Mouse (Mus musculus) stomach, embryonic 16.5 days (tissue): ENCODE results near the gene Raver2. TPM values are rescaled to one million over a fixed set of nuclear protein-coding genes. Genes with fewer than 3 reads are reported as not detected.

Experiments used
- ATAC-seq: fragments of 200-750 bp; cut with Nextera tagmentation; 2 replicates; pipeline ENCODE4 v1.8.0; 2017; ENCODE audit warnings: moderate number of reproducible peaks, moderate TSS enrichment; ENCODE audit not compliant: insufficient read depth, low FRiP score
- H3K27ac ChIP-seq: fragments of 300-500 bp; sonication (generic); 2 replicates; pipeline ENCODE4 v1.5.1; 2014; ENCODE audit warnings: low read length
- H3K27me3 ChIP-seq: fragments of 300-500 bp; sonication (generic); 2 replicates; pipeline ENCODE4 v1.6.1; 2014; ENCODE audit warnings: low read length, control low read depth, mixed read lengths; ENCODE audit not compliant: control insufficient read depth, insufficient read depth
- H3K36me3 ChIP-seq: fragments of 300-500 bp; sonication (generic); 2 replicates; pipeline ENCODE4 v1.6.1; 2014; ENCODE audit warnings: low read length; ENCODE audit not compliant: control insufficient read depth, insufficient read depth
- H3K4me1 ChIP-seq: fragments of 300-500 bp; sonication (generic); 2 replicates; pipeline ENCODE4 v1.6.1; 2014; ENCODE audit warnings: low read length, control low read depth, mixed read lengths; ENCODE audit not compliant: control insufficient read depth, insufficient read depth
- H3K4me2 ChIP-seq: fragments of 300-500 bp; sonication (generic); 2 replicates; pipeline ENCODE4 v1.6.1; 2014; ENCODE audit warnings: low read depth, low read length, mixed read lengths
- H3K4me3 ChIP-seq: fragments of 300-500 bp; sonication (generic); replicated peaks from 2 replicates; pipeline ENCODE4 v1.5.1; 2014; ENCODE audit warnings: mild to moderate bottlenecking, low read length
- H3K9ac ChIP-seq: fragments of 300-500 bp; sonication (generic); 2 replicates; pipeline ENCODE4 v1.6.1; 2014; ENCODE audit warnings: low read length
- H3K9me3 ChIP-seq: fragments of 300-500 bp; sonication (generic); replicated peaks from 2 replicates; pipeline ENCODE4 v1.6.1; 2016; ENCODE audit warnings: low read length, control low read depth; ENCODE audit not compliant: control insufficient read depth
- WGBS: fragments of 180-500 bp; shearing (Covaris S2); extraction: QIAGEN DNeasy Blood & Tissue Kit; methylation state at CpG from one replicate; pipeline ENCODE4 v1.1.7; 2014; 5-methylcytosine and 5-hydroxymethylcytosine counted together
- polyA plus RNA-seq: library from polyadenylated mRNA; unstranded; fragments of >200 nt; fragmentation: Nextera tagmentation; extraction: Ambion mirVana; gene quantifications from 2 replicates; pipeline ENCODE4 v1.2.1, GENCODE M21; 2015

The Raver2 gene
- polyA plus RNA-seq, 1 experiment from 2014 or later = 9.4 TPM

GRCm38 (mm10) chr4:101158282-101158681 is 89.5 kb downstream of the Raver2 start:
- Histone ChIP-seq H3K4me1 (no peaks in the 10 kb centered on the region), H3K9me3 (no peaks in the 10 kb centered on the region), H3K9ac (no peak overlapping the region), H3K36me3 (peaks cover 9% of the 10 kb centered on the region; the same call in 1 of the 2 replicates), H3K27ac (no peak overlapping the region), H3K27me3 (no peaks in the 10 kb centered on the region), H3K4me2 (no peak overlapping the region), H3K4me3 (no peak overlapping the region)
- WGBS = 73% methylated on average over 6 of the region's 6 CpGs
- no peak for ATAC-seq

GRCm38 (mm10) chr4:101159191-101159764 is 90.5 kb downstream of the Raver2 start:
- Histone ChIP-seq H3K27me3 (no peaks in the 10 kb centered on the region), H3K4me2 (no peak overlapping the region), H3K9me3 (no peaks in the 10 kb centered on the region), H3K9ac (no peak overlapping the region), H3K4me3 (no peak overlapping the region), H3K27ac (no peak overlapping the region), H3K36me3 (peaks cover 9% of the 10 kb centered on the region; the same call in 1 of the 2 replicates), H3K4me1 (no peaks in the 10 kb centered on the region)
- ATAC-seq = no peak
- 65% methylated on average over 12 of the region's 12 CpGs for WGBS

DNA sequence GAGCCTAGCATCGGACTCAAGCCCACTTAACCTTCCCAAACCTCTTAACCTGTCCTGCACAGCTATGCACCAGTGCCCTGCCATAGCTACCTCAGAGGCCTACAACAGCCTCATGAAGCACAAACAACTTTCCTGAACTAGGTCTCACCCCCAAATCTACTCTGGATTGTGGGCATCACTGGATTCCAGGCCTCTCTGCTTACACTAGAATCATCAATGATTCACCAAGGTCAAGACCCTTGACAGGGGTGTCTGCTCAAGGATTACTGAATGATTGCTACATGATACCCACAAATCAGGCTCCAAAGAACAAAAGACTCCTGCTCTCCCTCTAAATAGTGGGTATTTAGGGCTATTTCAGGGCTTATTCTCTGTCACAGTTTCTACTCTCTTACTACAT is 92.0 kb downstream of the Raver2 start:
- H3K4me1 ChIP-seq = no peaks in the 10 kb centered on the region
- no peaks in the 10 kb centered on the region for H3K27me3 ChIP-seq
- no peak overlapping the region for H3K4me2 ChIP-seq
- no peak overlapping the region for H3K27ac ChIP-seq
- ATAC-seq = no peak
- WGBS = 67% methylated on average over 1 of the region's 1 CpGs
- no peak overlapping the region for H3K9ac ChIP-seq
- no peaks in the 10 kb centered on the region for H3K9me3 ChIP-seq
- H3K36me3 ChIP-seq = peaks cover 9% of the 10 kb centered on the region; the same call in 1 of the 2 replicates
- H3K4me3 ChIP-seq = no peak overlapping the region

DNA sequence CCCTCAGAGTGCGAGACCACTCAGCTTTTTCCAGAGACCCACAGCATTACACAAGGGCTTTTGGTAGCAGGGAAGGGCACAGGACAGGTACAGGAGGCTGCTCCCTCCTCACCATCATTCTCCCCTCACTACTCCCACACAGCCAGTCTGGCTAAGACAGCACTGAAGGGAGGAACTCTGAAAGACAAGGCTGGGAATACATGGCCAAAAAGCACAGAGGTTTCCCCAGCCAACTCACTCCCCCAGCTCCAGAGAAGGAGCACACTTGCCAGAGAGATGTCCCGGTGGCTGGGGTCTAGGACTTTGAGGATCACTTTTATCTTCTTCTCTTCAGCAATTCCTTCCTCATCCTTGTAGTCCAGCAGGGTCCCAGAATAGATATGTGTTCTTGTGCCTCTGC is 95.4 kb downstream of the Raver2 start:
- no peak for ATAC-seq
- Histone ChIP-seq H3K9ac (no peak overlapping the region), H3K9me3 (no peaks in the 10 kb centered on the region), H3K4me1 (no peaks in the 10 kb centered on the region), H3K4me2 (no peak overlapping the region), H3K27me3 (no peaks in the 10 kb centered on the region), H3K27ac (no peak overlapping the region), H3K4me3 (no peak overlapping the region), H3K36me3 (0 out of 2 replicates have a peak, but pooled peaks cover 5% of the 10 kb centered on the region)
- 90% methylated on average over 2 of the region's 2 CpGs for WGBS

GRCm38 (mm10) chr4:101164673-101165072 is 95.9 kb downstream of the Raver2 start:
- no peak overlapping the region for H3K4me3 ChIP-seq
- no peaks in the 10 kb centered on the region for H3K27me3 ChIP-seq
- H3K9ac ChIP-seq = no peak overlapping the region
- ATAC-seq = no peak
- no peak overlapping the region for H3K27ac ChIP-seq
- no peak overlapping the region for H3K4me2 ChIP-seq
- H3K36me3 ChIP-seq = peaks cover 8% of the 10 kb centered on the region; the same call in 1 of the 2 replicates
- no peaks in the 10 kb centered on the region for H3K9me3 ChIP-seq
- H3K4me1 ChIP-seq = no peaks in the 10 kb centered on the region
- 81% methylated on average over 2 of the region's 2 CpGs for WGBS

GRCm38 (mm10) chr4:101165776-101166175 is 97.0 kb downstream of the Raver2 start:
- Histone ChIP-seq H3K4me1 (no peaks in the 10 kb centered on the region), H3K9me3 (no peaks in the 10 kb centered on the region), H3K9ac (no peak overlapping the region), H3K27ac (no peak overlapping the region), H3K4me3 (no peak overlapping the region), H3K27me3 (no peaks in the 10 kb centered on the region), H3K4me2 (no peak overlapping the region), H3K36me3 (peaks cover 10% of the 10 kb centered on the region; the same call in 1 of the 2 replicates)
- ATAC-seq = peak; percentile 25; the same call in 1 of the 2 replicates
- 80% methylated on average over 4 of the region's 4 CpGs for WGBS

DNA sequence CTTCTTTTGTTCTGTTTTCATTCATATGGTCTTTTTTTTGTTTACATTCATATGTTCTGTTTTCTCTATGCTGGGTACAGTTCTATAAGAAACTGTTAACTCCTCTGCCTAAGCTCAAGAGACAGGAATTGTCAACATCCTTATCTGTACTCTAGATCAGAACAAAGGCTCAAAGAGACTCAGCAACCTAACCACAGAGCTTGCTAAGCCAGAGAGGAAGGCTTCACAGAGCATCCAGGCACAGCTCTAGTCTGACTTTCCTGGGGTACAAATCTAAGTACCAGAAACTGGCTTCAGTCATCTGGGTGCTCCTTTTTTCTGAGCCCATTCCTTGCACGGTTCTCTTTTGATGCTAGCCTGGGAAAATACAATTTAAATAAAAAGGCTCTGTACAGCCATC is 99.0 kb downstream of the Raver2 start:
- Histone ChIP-seq H3K9me3 (no peaks in the 10 kb centered on the region), H3K36me3 (peaks cover 14% of the 10 kb centered on the region; the same call in 1 of the 2 replicates), H3K4me2 (no peak overlapping the region), H3K4me1 (no peaks in the 10 kb centered on the region), H3K27me3 (no peaks in the 10 kb centered on the region), H3K9ac (no peak overlapping the region), H3K27ac (no peak overlapping the region), H3K4me3 (no peak overlapping the region)
- 88% methylated on average over 1 of the region's 1 CpGs for WGBS
- ATAC-seq = no peak

GRCm38 (mm10) chr4:101168189-101168778 is 99.5 kb downstream of the Raver2 start:
- 52% methylated on average over 6 of the region's 6 CpGs for WGBS

GRCm38 (mm10) chr4:101172738-101173137 is 104.0 kb downstream of the Raver2 start:
- Histone ChIP-seq H3K9me3 (no peaks in the 10 kb centered on the region), H3K4me2 (no peak overlapping the region), H3K9ac (no peak overlapping the region), H3K4me1 (no peaks in the 10 kb centered on the region), H3K4me3 (no peak overlapping the region), H3K27me3 (no peaks in the 10 kb centered on the region), H3K27ac (no peak overlapping the region), H3K36me3 (peaks cover 25% of the 10 kb centered on the region)
- WGBS = 74% methylated on average over 2 of the region's 2 CpGs
- no peak for ATAC-seq

More at GRCm38 (mm10) chr4:101168189-101168778, 99.5 kb downstream of the Raver2 start:
- Histone ChIP-seq H3K9ac (no peak overlapping the region), H3K9me3 (no peaks in the 10 kb centered on the region), H3K4me2 (no peak overlapping the region), H3K27ac (no peak overlapping the region), H3K4me1 (no peaks in the 10 kb centered on the region), H3K27me3 (no peaks in the 10 kb centered on the region), H3K36me3 (peaks cover 14% of the 10 kb centered on the region; the same call in 1 of the 2 replicates), H3K4me3 (no peak overlapping the region)
- ATAC-seq = no peak
